Mouse (Mus musculus): ENCODE measurements around the gene Dnajc13. TPM values are rescaled to one million over a fixed set of nuclear protein-coding genes. Genes with fewer than 3 reads are reported as not detected.

The Dnajc13 gene
- polyA plus RNA-seq, 1 experiment from 2014 or later: 12.1 TPM

- no peaks in the 10 kb centered on the region for H3K36me3 ChIP-seq
- no peaks in the 10 kb centered on the region for H3K9me3 ChIP-seq (replicated peaks)
- no peak overlapping the region for H3K27ac ChIP-seq
- no peak overlapping the region for H3K4me3 ChIP-seq
- H3K27me3 ChIP-seq (replicated peaks): no peaks in the 10 kb centered on the region
- ATAC-seq: no peak
- no peaks in the 10 kb centered on the region for H3K4me1 ChIP-seq
- H3K4me2 ChIP-seq: no peak overlapping the region
- no peak overlapping the region for H3K9ac ChIP-seq
- WGBS (ENCODE audit: insufficient replicate concordance): 72% methylated on average over 17 of the region's 17 CpGs
Observed at GRCm38 (mm10) chr9:104275084-104275785, 12.5 kb upstream of the Dnajc13 start.

- Histone ChIP-seq H3K27ac (no peak overlapping the region), H3K9me3 (replicated peaks) (no peaks in the 10 kb centered on the region), H3K4me1 (peaks cover 6% of the 10 kb centered on the region; the same call in 1 of the 2 replicates), H3K9ac (no peak overlapping the region), H3K4me2 (no peak overlapping the region), H3K4me3 (no peak overlapping the region), H3K27me3 (replicated peaks) (no peaks in the 10 kb centered on the region), H3K36me3 (no peaks in the 10 kb centered on the region)
- WGBS (ENCODE audit: insufficient replicate concordance): 66% methylated on average over 4 of the region's 4 CpGs
- ATAC-seq: no peak
Observed at GRCm38 (mm10) chr9:104272057-104272456, 9.3 kb upstream of the Dnajc13 start.

GRCm38 (mm10) chr9:104271642-104272041 is 8.9 kb upstream of the Dnajc13 start:
- no peak for ATAC-seq
- no peaks in the 10 kb centered on the region for H3K9me3 ChIP-seq (replicated peaks)
- no peak overlapping the region for H3K4me3 ChIP-seq
- no peak overlapping the region for H3K9ac ChIP-seq
- H3K4me2 ChIP-seq: no peak overlapping the region
- no peaks in the 10 kb centered on the region for H3K36me3 ChIP-seq
- H3K27ac ChIP-seq: no peak overlapping the region
- H3K27me3 ChIP-seq (replicated peaks): no peaks in the 10 kb centered on the region
- WGBS (ENCODE audit: insufficient replicate concordance): 65% methylated on average over 4 of the region's 4 CpGs
- peaks cover 6% of the 10 kb centered on the region; the same call in 1 of the 2 replicates for H3K4me1 ChIP-seq

- H3K9ac ChIP-seq: no peak overlapping the region
- H3K27ac ChIP-seq: no peak overlapping the region
- no peaks in the 10 kb centered on the region for H3K9me3 ChIP-seq (replicated peaks)
- peaks cover 6% of the 10 kb centered on the region; the same call in 1 of the 2 replicates for H3K4me1 ChIP-seq
- H3K27me3 ChIP-seq (replicated peaks): no peaks in the 10 kb centered on the region
- H3K4me3 ChIP-seq: no peak overlapping the region
- H3K4me2 ChIP-seq: no peak overlapping the region
- no peak for ATAC-seq
- no peaks in the 10 kb centered on the region for H3K36me3 ChIP-seq
- 67% methylated on average over 3 of the region's 3 CpGs for WGBS (ENCODE audit: insufficient replicate concordance)
Observed at GRCm38 (mm10) chr9:104269944-104270343, 7.2 kb upstream of the Dnajc13 start.

GRCm38 (mm10) chr9:104269349-104269871 is 6.7 kb upstream of the Dnajc13 start:
- no peaks in the 10 kb centered on the region for H3K36me3 ChIP-seq
- H3K9me3 ChIP-seq (replicated peaks): no peaks in the 10 kb centered on the region
- 22% methylated on average over 10 of the region's 10 CpGs for WGBS (ENCODE audit: insufficient replicate concordance)
- peaks cover 6% of the 10 kb centered on the region; the same call in 1 of the 2 replicates for H3K4me1 ChIP-seq
- no peak overlapping the region for H3K27ac ChIP-seq
- no peaks in the 10 kb centered on the region for H3K27me3 ChIP-seq (replicated peaks)
- H3K4me3 ChIP-seq: no peak overlapping the region
- ATAC-seq: no peak
- peak overlapping the region; percentile 25 for H3K4me2 ChIP-seq
- no peak overlapping the region for H3K9ac ChIP-seq

- no peak overlapping the region for H3K9ac ChIP-seq
- H3K4me2 ChIP-seq: no peak overlapping the region
- H3K9me3 ChIP-seq (replicated peaks): no peaks in the 10 kb centered on the region
- ATAC-seq: no peak
- H3K36me3 ChIP-seq: no peaks in the 10 kb centered on the region
- peaks cover 38% of the 10 kb centered on the region for H3K4me1 ChIP-seq
- no peaks in the 10 kb centered on the region for H3K27me3 ChIP-seq (replicated peaks)
- WGBS (ENCODE audit: insufficient replicate concordance): 49% methylated on average over 2 of the region's 2 CpGs
- H3K4me3 ChIP-seq: no peak overlapping the region
- H3K27ac ChIP-seq: no peak overlapping the region
Observed at GRCm38 (mm10) chr9:104264567-104264966, 1.8 kb upstream of the Dnajc13 start.

- H3K4me1 ChIP-seq: peaks cover 35% of the 10 kb centered on the region
- peak overlapping the region; percentile 83 for H3K27ac ChIP-seq
- H3K4me3 ChIP-seq: peak overlapping the region; percentile 96
- H3K4me2 ChIP-seq: peak overlapping the region; percentile 87
- peak; percentile 48 for ATAC-seq
- WGBS (ENCODE audit: insufficient replicate concordance): under 1% methylated on average over 44 of the region's 46 CpGs
- H3K36me3 ChIP-seq: no peaks in the 10 kb centered on the region
- H3K27me3 ChIP-seq (replicated peaks): no peaks in the 10 kb centered on the region
- H3K9me3 ChIP-seq (replicated peaks): no peaks in the 10 kb centered on the region
- peak overlapping the region; percentile 89 for H3K9ac ChIP-seq
Observed at GRCm38 (mm10) chr9:104262016-104262762, 541 bp downstream of the Dnajc13 start.

- 60% methylated on average over 4 of the region's 4 CpGs for WGBS (ENCODE audit: insufficient replicate concordance)
- Histone ChIP-seq H3K27me3 (replicated peaks) (no peaks in the 10 kb centered on the region), H3K9ac (no peak overlapping the region), H3K4me2 (no peak overlapping the region), H3K4me3 (no peak overlapping the region), H3K36me3 (no peaks in the 10 kb centered on the region), H3K27ac (no peak overlapping the region), H3K9me3 (replicated peaks) (no peaks in the 10 kb centered on the region), H3K4me1 (peaks cover 39% of the 10 kb centered on the region)
- no peak for ATAC-seq
Observed at GRCm38 (mm10) chr9:104260306-104260705, 2.4 kb downstream of the Dnajc13 start.

- H3K27ac ChIP-seq: no peak overlapping the region
- H3K4me3 ChIP-seq: no peak overlapping the region
- H3K9me3 ChIP-seq (replicated peaks): no peaks in the 10 kb centered on the region
- 69% methylated on average over 2 of the region's 2 CpGs for WGBS (ENCODE audit: insufficient replicate concordance)
- H3K36me3 ChIP-seq: no peaks in the 10 kb centered on the region
- no peak overlapping the region for H3K9ac ChIP-seq
- H3K27me3 ChIP-seq (replicated peaks): no peaks in the 10 kb centered on the region
- ATAC-seq: no peak
- H3K4me2 ChIP-seq: no peak overlapping the region
- H3K4me1 ChIP-seq: peaks cover 32% of the 10 kb centered on the region
Observed at GRCm38 (mm10) chr9:104256085-104256484, 6.6 kb downstream of the Dnajc13 start.

GRCm38 (mm10) chr9:104254408-104255180 is 8.1 kb downstream of the Dnajc13 start:
- Histone ChIP-seq H3K27me3 (replicated peaks) (no peaks in the 10 kb centered on the region), H3K4me3 (no peak overlapping the region), H3K9ac (no peak overlapping the region), H3K36me3 (no peaks in the 10 kb centered on the region), H3K4me2 (no peak overlapping the region), H3K27ac (no peak overlapping the region), H3K9me3 (replicated peaks) (no peaks in the 10 kb centered on the region), H3K4me1 (peaks cover 18% of the 10 kb centered on the region)
- ATAC-seq: 0 out of 2 replicates have a peak, but pooled peaks have one; percentile 37
- WGBS (ENCODE audit: insufficient replicate concordance): 51% methylated on average over 9 of the region's 9 CpGs

- WGBS (ENCODE audit: insufficient replicate concordance): 90% methylated on average over 3 of the region's 3 CpGs
- Histone ChIP-seq H3K9ac (no peak overlapping the region), H3K36me3 (no peaks in the 10 kb centered on the region), H3K4me1 (peaks cover 15% of the 10 kb centered on the region), H3K27ac (no peak overlapping the region), H3K27me3 (replicated peaks) (no peaks in the 10 kb centered on the region), H3K4me2 (no peak overlapping the region), H3K4me3 (no peak overlapping the region), H3K9me3 (replicated peaks) (no peaks in the 10 kb centered on the region)
- ATAC-seq: no peak
Observed at GRCm38 (mm10) chr9:104252637-104253036, 10.1 kb downstream of the Dnajc13 start.
